Mouse (Mus musculus): Measurements from ENCODE around the gene Gria2. TPM values are rescaled to one million over a fixed set of nuclear protein-coding genes. Genes with fewer than 3 reads are reported as not detected.

Gria2 gene
- 216 and 248 TPM in 2 replicates for polyA plus RNA-seq (2021; fragmentation: Nextera tagmentation)
- long read RNA-seq, experiment 1, full-length matches to known transcripts = 325 of 758 reads
- long read RNA-seq, experiment 1, partial matches to known transcripts = 320 of 758 reads
- long read RNA-seq, experiment 1, other reads (novel, unspliced or antisense) = 113 of 758 reads
- long read RNA-seq, experiment 2, full-length matches to known transcripts = 2,883 of 3,768 reads
- long read RNA-seq, experiment 2, partial matches to known transcripts = 663 of 3,768 reads
- long read RNA-seq, experiment 2, other reads (novel, unspliced or antisense) = 222 of 3,768 reads

DNA sequence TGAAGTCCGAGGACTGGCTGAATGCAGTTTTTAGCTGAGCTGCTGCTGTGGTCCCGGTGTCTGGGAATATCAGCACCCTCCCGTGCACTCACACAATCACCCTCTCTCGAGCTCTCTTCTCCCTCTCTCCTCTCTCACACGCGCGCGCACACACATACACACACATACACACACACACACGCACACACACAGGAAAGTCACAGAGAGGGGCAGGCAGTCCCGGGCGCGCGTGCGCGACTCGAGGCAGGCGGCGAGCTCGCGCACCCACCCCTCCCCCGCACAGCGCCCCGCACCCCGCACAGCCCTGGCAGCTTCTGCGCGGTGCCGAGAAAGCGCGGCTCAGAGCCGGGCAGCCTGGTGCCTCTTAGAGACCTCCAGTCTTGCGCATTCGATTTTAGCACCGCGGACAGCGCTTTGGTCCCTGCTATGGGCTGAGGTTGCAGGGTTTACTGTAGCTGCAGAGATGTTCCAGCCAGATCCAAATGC is at the start of gene Gria2:
Gria2 (minus strand) TSS at position 240 of the 486 bp plus-strand sequence.

Small RNA genes within 50 kb of the gene (microRNA-seq; reads per million reads assigned to microRNA genes)
- gene Gm25749 = not detected

Other genes with a start within 250 kb of the Gria2 start
- gene Glrb, start 110.8 kb upstream of the Gria2 start, polyA plus RNA-seq (2021; fragmentation: Nextera tagmentation) = 111 and 113 TPM in 2 replicates
- gene Pdgfc, start 233.6 kb upstream of the Gria2 start, polyA plus RNA-seq (2021; fragmentation: Nextera tagmentation) = 2.5 and 2.7 TPM in 2 replicates

All from layer of hippocampus, adult 6 months (tissue).